Mouse (Mus musculus): ENCODE data around the gene Gm11992. TPM values are rescaled to one million over a fixed set of nuclear protein-coding genes. Genes with fewer than 3 reads are reported as not detected.

The Gm11992 gene
- polyA plus RNA-seq, 1 experiment from 2014 or later: 0.46 TPM

DNA sequence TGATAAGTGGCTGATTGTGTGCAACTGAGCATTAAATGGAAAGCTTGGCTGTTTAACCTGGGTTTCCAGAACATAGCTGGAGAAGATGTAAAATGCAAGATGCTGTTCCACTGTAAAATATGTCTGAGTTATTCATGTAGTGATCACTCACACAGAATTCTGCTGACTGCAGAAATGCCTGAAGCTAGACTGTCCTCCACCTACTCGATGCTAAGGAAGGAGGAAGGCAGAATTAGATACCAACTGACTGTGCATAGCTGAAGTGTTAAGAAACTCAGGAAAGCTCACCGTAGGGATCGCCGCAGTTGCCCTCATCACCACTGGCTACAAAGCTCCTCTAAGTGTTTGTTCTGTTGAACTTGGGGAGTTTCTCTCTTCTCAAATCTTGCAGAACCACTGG lies 9.3 kb downstream of the Gm11992 start:
- Histone ChIP-seq H3K36me3 (ENCODE audit: control insufficient read depth, insufficient read depth, low read length) (no peaks in the 10 kb centered on the region), H3K9ac (ENCODE audit: low read length) (no peak overlapping the region), H3K4me3 (ENCODE audit: low read depth, low read length) (no peak overlapping the region), H3K27ac (ENCODE audit: low read depth, low read length) (no peak overlapping the region), H3K27me3 (ENCODE audit: control insufficient read depth, insufficient read depth, low read length) (no peaks in the 10 kb centered on the region), H3K9me3 (ENCODE audit: control insufficient read depth, low read length) (no peaks in the 10 kb centered on the region), H3K4me1 (ENCODE audit: control insufficient read depth, insufficient read depth, low read length) (no peaks in the 10 kb centered on the region), H3K4me2 (ENCODE audit: low read depth) (no peak overlapping the region)
- ATAC-seq (ENCODE audit: insufficient read depth, low FRiP score, low TSS enrichment) (no peak), DNase-seq (ENCODE audit: low spot score) (no peak)
- WGBS: 94% methylated on average over 4 of the region's 4 CpGs

- Histone ChIP-seq H3K9ac (ENCODE audit: low read length) (no peak overlapping the region), H3K27ac (ENCODE audit: low read depth, low read length) (no peak overlapping the region), H3K9me3 (ENCODE audit: control insufficient read depth, low read length) (no peaks in the 10 kb centered on the region), H3K27me3 (ENCODE audit: control insufficient read depth, insufficient read depth, low read length) (no peaks in the 10 kb centered on the region), H3K36me3 (ENCODE audit: control insufficient read depth, insufficient read depth, low read length) (no peaks in the 10 kb centered on the region), H3K4me3 (ENCODE audit: low read depth, low read length) (no peak overlapping the region), H3K4me2 (ENCODE audit: low read depth) (no peak overlapping the region), H3K4me1 (ENCODE audit: control insufficient read depth, insufficient read depth, low read length) (no peaks in the 10 kb centered on the region)
- DNase-seq (ENCODE audit: low spot score): no peak
- no peak for ATAC-seq (ENCODE audit: insufficient read depth, low FRiP score, low TSS enrichment)
- WGBS: 81% methylated on average over 1 of the region's 1 CpGs
These were observed 11.6 kb downstream of the Gm11992 start for GRCm38 (mm10) chr11:9060029-9060428.

DNA sequence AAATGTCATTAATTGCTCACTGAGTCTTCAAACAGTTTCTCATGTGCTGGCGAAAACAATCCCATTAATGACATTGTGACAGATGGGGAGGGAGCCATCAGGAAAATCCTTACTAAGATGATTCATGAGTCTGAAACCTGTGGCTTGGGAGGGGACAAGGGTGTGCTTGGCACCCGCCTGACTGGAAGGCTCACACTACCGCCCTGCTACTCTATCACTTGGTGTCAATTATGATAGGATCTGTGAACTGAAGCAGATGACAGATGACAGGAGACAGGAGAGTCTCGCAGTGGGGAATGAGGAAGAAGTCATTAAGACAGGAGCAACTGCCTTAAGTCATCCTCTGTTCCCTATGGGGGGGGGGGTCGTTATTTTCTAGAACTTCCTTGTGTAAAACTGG lies 12.1 kb downstream of the Gm11992 start:
- Histone ChIP-seq H3K27me3 (ENCODE audit: control insufficient read depth, insufficient read depth, low read length) (no peaks in the 10 kb centered on the region), H3K4me2 (ENCODE audit: low read depth) (no peak overlapping the region), H3K9ac (ENCODE audit: low read length) (no peak overlapping the region), H3K27ac (ENCODE audit: low read depth, low read length) (no peak overlapping the region), H3K4me1 (ENCODE audit: control insufficient read depth, insufficient read depth, low read length) (no peaks in the 10 kb centered on the region), H3K4me3 (ENCODE audit: low read depth, low read length) (no peak overlapping the region), H3K9me3 (ENCODE audit: control insufficient read depth, low read length) (no peaks in the 10 kb centered on the region), H3K36me3 (ENCODE audit: control insufficient read depth, insufficient read depth, low read length) (no peaks in the 10 kb centered on the region)
- ATAC-seq (ENCODE audit: insufficient read depth, low FRiP score, low TSS enrichment): no peak
- DNase-seq (ENCODE audit: low spot score): no peak
- WGBS: 64% methylated on average over 5 of the region's 5 CpGs

DNA sequence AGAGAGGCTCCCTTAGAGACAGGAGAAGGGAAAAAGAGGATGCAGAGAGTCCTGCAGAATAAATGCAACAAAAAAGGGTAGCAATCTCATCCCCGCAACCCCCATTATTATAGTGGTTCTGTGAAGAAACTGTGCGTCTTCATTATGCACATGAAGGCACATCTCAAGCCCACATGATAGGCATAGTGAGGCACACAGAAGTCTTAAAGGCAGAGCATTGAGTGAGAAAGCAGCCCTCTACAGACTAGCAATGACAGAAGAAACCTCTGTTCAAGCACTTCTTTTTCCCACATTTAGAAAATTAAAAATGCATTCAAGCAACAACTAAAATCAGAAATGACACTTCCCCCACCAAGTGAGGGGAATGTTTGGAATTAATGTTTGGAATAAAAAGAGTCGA lies 28.1 kb downstream of the Gm11992 start:
- no peak for DNase-seq (ENCODE audit: low spot score)
- no peaks in the 10 kb centered on the region for H3K27me3 ChIP-seq (ENCODE audit: control insufficient read depth, insufficient read depth, low read length)
- H3K4me2 ChIP-seq (ENCODE audit: low read depth): no peak overlapping the region
- H3K27ac ChIP-seq (ENCODE audit: low read depth, low read length): no peak overlapping the region
- no peaks in the 10 kb centered on the region for H3K4me1 ChIP-seq (ENCODE audit: control insufficient read depth, insufficient read depth, low read length)
- no peak overlapping the region for H3K9ac ChIP-seq (ENCODE audit: low read length)
- no peak for ATAC-seq (ENCODE audit: insufficient read depth, low FRiP score, low TSS enrichment)
- H3K4me3 ChIP-seq (ENCODE audit: low read depth, low read length): no peak overlapping the region
- WGBS: 93% methylated on average over 3 of the region's 3 CpGs
- no peaks in the 10 kb centered on the region for H3K36me3 ChIP-seq (ENCODE audit: control insufficient read depth, insufficient read depth, low read length)
- H3K9me3 ChIP-seq (ENCODE audit: control insufficient read depth, low read length): no peaks in the 10 kb centered on the region

DNA sequence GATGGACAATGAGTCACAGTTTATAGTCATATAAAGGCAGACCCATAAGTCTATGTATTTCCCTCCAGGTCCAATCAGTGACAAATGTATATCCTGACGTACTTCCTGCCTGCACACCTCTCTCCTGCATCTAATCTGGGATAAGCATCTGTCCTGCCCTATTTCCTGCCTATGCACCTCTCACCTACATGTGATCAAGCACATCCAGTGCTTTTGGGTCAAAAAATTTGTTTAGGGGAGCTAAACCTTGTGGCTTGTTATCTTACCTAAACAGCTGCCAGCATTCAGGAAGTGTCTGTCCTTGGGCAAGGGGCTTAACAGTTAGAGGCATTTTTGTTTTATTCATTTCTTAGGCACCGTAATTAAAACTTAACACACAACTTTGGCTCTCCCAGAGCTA lies 64.8 kb downstream of the Gm11992 start:
- H3K4me2 ChIP-seq (ENCODE audit: low read depth): no peak overlapping the region
- peaks cover 15% of the 10 kb centered on the region for H3K27me3 ChIP-seq (ENCODE audit: control insufficient read depth, insufficient read depth, low read length)
- no peak for DNase-seq (ENCODE audit: low spot score)
- no peak overlapping the region for H3K27ac ChIP-seq (ENCODE audit: low read depth, low read length)
- H3K9ac ChIP-seq (ENCODE audit: low read length): no peak overlapping the region
- H3K9me3 ChIP-seq (ENCODE audit: control insufficient read depth, low read length): no peaks in the 10 kb centered on the region
- H3K4me1 ChIP-seq (ENCODE audit: control insufficient read depth, insufficient read depth, low read length): peaks cover 3% of the 10 kb centered on the region; the same call in 1 of the 2 replicates
- H3K4me3 ChIP-seq (ENCODE audit: low read depth, low read length): no peak overlapping the region
- WGBS: 82% methylated on average over 2 of the region's 2 CpGs
- ATAC-seq (ENCODE audit: insufficient read depth, low FRiP score, low TSS enrichment): no peak
- no peaks in the 10 kb centered on the region for H3K36me3 ChIP-seq (ENCODE audit: control insufficient read depth, insufficient read depth, low read length)

DNA sequence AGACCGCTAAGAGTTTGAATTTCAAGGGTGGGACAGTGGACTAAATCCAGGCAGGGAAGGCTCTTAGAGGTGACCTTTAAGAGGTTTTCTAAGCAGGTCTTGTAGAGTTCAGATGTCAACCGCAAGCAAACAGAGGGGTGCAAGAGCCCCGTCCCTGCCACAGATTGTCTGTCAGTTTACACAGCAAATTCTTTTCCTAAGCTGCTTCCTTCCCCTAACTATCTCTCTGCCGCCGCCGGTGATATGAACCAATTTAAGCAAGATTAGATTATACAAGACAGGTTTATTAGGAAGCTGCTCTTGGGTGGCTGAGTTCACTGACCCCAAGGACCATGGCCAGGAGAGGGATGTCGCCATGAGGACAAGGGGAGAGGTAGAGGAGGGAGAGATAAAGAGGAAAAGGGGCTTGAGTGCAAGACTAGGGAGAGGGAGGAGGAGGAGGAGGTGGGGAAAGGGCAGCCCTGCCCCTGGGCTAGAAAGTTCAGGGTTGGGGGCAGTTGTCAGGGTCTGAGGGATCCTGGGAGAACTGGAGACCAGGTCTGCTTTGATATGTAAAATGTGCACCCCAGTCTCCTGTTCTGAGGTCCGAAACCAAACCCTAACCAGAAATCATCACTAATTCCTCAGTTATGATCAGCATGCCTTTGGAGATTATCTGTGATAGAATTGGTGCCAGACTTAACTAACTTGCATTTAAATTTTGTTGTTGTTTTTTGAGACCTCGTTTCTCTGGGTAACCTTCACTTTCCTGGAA lies 67.2 kb downstream of the Gm11992 start:
- ATAC-seq (ENCODE audit: insufficient read depth, low FRiP score, low TSS enrichment) (no peak), DNase-seq (ENCODE audit: low spot score) (no peak)
- peaks cover 26% of the 10 kb centered on the region for H3K27me3 ChIP-seq (ENCODE audit: control insufficient read depth, insufficient read depth, low read length)
- no peaks in the 10 kb centered on the region for H3K36me3 ChIP-seq (ENCODE audit: control insufficient read depth, insufficient read depth, low read length)
- H3K4me1 ChIP-seq (ENCODE audit: control insufficient read depth, insufficient read depth, low read length): peaks cover 11% of the 10 kb centered on the region; the same call in 1 of the 2 replicates
- H3K4me3 ChIP-seq (ENCODE audit: low read depth, low read length): no peak overlapping the region
- no peak overlapping the region for H3K27ac ChIP-seq (ENCODE audit: low read depth, low read length)
- H3K4me2 ChIP-seq (ENCODE audit: low read depth): no peak overlapping the region
- H3K9me3 ChIP-seq (ENCODE audit: control insufficient read depth, low read length): no peaks in the 10 kb centered on the region
- H3K9ac ChIP-seq (ENCODE audit: low read length): no peak overlapping the region
- whole genome bisulfite sequencing: 14% methylated on average over 9 of the region's 9 CpGs

DNA sequence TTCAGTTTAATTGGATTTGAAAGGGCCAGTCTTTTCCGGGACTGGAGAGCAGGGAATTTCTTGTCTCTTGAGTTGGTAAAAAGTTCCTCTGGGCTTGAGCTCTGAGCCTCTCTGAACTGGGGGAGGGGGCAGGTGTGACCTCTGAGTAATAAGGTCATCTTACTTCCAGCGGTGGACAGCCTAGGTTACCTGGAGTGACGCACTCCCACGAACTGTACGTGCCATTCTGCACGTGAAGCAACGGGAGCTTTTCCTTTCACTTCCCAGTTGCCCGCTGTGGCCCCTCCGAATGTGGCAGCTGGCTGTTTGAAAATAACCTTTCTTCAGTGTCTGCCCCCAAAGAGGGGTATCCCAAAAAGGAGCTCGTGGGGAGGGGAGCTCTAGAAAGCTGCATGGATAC lies 67.7 kb downstream of the Gm11992 start:
- Histone ChIP-seq H3K4me1 (ENCODE audit: control insufficient read depth, insufficient read depth, low read length) (peaks cover 11% of the 10 kb centered on the region; the same call in 1 of the 2 replicates), H3K4me3 (ENCODE audit: low read depth, low read length) (no peak overlapping the region), H3K27ac (ENCODE audit: low read depth, low read length) (no peak overlapping the region), H3K9me3 (ENCODE audit: control insufficient read depth, low read length) (no peaks in the 10 kb centered on the region), H3K9ac (ENCODE audit: low read length) (no peak overlapping the region), H3K36me3 (ENCODE audit: control insufficient read depth, insufficient read depth, low read length) (no peaks in the 10 kb centered on the region), H3K4me2 (ENCODE audit: low read depth) (no peak overlapping the region), H3K27me3 (ENCODE audit: control insufficient read depth, insufficient read depth, low read length) (peaks cover 26% of the 10 kb centered on the region)
- DNase-seq (ENCODE audit: low spot score): no peak
- 3% methylated on average over 10 of the region's 10 CpGs for WGBS
- ATAC-seq (ENCODE audit: insufficient read depth, low FRiP score, low TSS enrichment): no peak

DNA sequence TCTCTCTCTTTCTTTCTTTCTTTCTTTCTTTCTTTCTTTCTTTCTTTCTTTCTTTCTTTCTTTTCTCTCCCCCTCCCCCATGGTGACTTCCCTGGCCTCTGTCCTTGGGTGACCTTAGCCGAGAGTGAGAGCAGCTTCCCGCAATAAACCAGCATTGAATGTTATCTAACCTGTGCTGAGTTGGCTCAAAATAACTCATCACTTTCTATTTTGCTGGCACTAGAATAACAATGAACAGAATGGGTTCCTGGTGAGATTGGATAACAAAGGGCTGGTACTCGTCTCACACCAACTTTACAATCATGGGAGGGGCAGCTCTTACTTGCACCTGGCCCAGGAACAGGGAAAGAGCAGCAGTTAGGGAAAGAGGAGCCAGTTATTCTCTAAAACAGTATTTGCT lies 68.5 kb downstream of the Gm11992 start:
- H3K9me3 ChIP-seq (ENCODE audit: control insufficient read depth, low read length): no peaks in the 10 kb centered on the region
- H3K4me2 ChIP-seq (ENCODE audit: low read depth): no peak overlapping the region
- no peak for DNase-seq (ENCODE audit: low spot score)
- no peaks in the 10 kb centered on the region for H3K36me3 ChIP-seq (ENCODE audit: control insufficient read depth, insufficient read depth, low read length)
- no peak for ATAC-seq (ENCODE audit: insufficient read depth, low FRiP score, low TSS enrichment)
- peaks cover 11% of the 10 kb centered on the region; the same call in 1 of the 2 replicates for H3K4me1 ChIP-seq (ENCODE audit: control insufficient read depth, insufficient read depth, low read length)
- WGBS: 3% methylated on average over 3 of the region's 3 CpGs
- H3K27me3 ChIP-seq (ENCODE audit: control insufficient read depth, insufficient read depth, low read length): peaks cover 26% of the 10 kb centered on the region
- no peak overlapping the region for H3K4me3 ChIP-seq (ENCODE audit: low read depth, low read length)
- no peak overlapping the region for H3K9ac ChIP-seq (ENCODE audit: low read length)
- H3K27ac ChIP-seq (ENCODE audit: low read depth, low read length): no peak overlapping the region

DNA sequence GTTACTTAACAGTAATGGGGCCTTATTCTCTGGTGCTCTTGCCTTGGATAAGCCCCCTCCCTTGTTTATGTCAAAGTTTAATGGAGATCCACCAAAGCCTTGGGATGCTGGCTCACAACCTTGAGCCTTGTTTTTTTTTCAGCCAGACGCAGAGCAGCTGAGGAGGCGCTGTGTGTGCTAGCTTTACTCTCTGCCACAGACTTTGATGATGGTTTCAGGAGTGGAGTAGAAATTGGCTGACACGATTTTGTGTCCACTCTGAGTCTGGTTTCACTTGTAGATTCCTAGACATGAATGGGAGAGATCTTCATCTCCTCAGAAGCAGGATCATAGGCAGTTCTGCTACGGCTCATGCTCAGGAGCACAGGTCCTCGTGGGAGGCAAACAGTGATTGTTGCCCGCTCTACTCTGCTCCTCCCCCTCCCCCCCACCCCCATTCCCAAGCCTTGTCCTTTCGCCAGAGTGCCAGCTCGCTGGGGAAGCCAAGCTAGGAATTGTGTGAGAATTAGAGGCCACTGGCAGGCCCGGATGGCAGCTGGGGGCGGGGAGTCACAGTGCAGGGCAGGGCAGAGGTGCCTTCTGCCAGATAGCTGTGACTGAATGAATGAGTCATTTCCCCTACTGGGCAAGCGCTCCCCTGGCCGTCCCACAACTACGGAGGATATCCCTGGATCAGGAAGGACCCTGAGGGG lies 69.1 kb downstream of the Gm11992 start:
- DNase-seq (ENCODE audit: low spot score) (peak; percentile 45), ATAC-seq (ENCODE audit: insufficient read depth, low FRiP score, low TSS enrichment) (no peak; the same call in 1 of the 2 replicates)
- no peaks in the 10 kb centered on the region for H3K9me3 ChIP-seq (ENCODE audit: control insufficient read depth, low read length)
- peak overlapping the region; percentile 75 for H3K4me2 ChIP-seq (ENCODE audit: low read depth)
- no peak overlapping the region for H3K9ac ChIP-seq (ENCODE audit: low read length)
- 1% methylated on average over 13 of the region's 13 CpGs for WGBS
- H3K4me1 ChIP-seq (ENCODE audit: control insufficient read depth, insufficient read depth, low read length): peaks cover 11% of the 10 kb centered on the region; the same call in 1 of the 2 replicates
- no peaks in the 10 kb centered on the region for H3K36me3 ChIP-seq (ENCODE audit: control insufficient read depth, insufficient read depth, low read length)
- H3K27ac ChIP-seq (ENCODE audit: low read depth, low read length): no peak overlapping the region
- H3K27me3 ChIP-seq (ENCODE audit: control insufficient read depth, insufficient read depth, low read length): peaks cover 26% of the 10 kb centered on the region
- peak overlapping the region; percentile 39 for H3K4me3 ChIP-seq (ENCODE audit: low read depth, low read length)

All from neural tube, embryonic 11.5 days (tissue).